Mouse (Mus musculus): Measurements from ENCODE around the gene Zfp689. TPM values are rescaled to one million over a fixed set of nuclear protein-coding genes. Genes with fewer than 3 reads are reported as not detected.
A peak's percentile ranks its signal among the peaks of the same experiment; 100 is the strongest.
"Not testable (repeated sequence)": the region's sequence is repeated elsewhere in the genome, so short reads cannot be mapped to it uniquely, and the experiment has no call there.

Zfp689 gene
- 4.9 and 5.6 TPM in 2 replicates for polyA plus RNA-seq (2012; rRNA removed)

- WGBS = under 1% methylated on average over 54 of the region's 54 CpGs
- TF ChIP-seq POLR2A (IDR thresholded peaks at IDR 0.05; ENCODE audit: borderline replicate concordance, extremely low read depth, low read depth, low read length) (peak; percentile 63; the same call in 1 of the 2 replicates), CTCF (IDR thresholded peaks at IDR 0.05; ENCODE audit: insufficient read depth, low read length) (no peak)
- Histone ChIP-seq H3K4me3 (replicated peaks; ENCODE audit: extremely low read depth, low read depth, low read length) (peak within 1 kb of the TSS; percentile 98), H3K4me1 (ENCODE audit: control insufficient read depth, insufficient read depth, low read length) (peaks cover 8% of the 10 kb centered on the region)
- peak; percentile 90 for DNase-seq
These were observed at the start of gene Zfp689 for GRCm38 (mm10) chr7:127448521-127449300. Gene Zfp689, minus strand, starts transcription at chr7:127449158.

DNA sequence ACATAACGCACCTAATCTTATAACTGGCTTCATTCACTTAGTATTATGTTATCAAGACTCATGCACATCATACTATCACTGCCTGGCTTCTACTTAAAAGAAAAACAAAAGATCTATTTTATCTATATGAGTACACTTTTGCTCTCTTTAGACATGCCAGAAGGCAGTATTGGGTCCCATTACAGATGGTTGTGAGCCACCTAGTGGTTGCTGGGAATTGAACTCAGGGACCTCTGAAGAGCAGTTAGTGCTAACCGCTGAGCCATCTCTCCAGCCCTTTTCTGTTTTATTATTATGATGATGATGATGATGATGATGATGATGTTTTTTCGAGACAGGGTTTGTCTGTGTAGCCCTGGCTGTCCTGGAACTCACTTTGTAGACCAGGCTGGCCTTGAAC lies 49.4 kb upstream of the Zfp689 start:
- WGBS = 45% methylated on average over 3 of the region's 3 CpGs
- DNase-seq = no peak
- no peaks in the 10 kb centered on the region for H3K4me1 ChIP-seq (ENCODE audit: control insufficient read depth, insufficient read depth, low read length)
- no peak overlapping the region for H3K4me3 ChIP-seq (replicated peaks; ENCODE audit: extremely low read depth, low read depth, low read length)
- TF ChIP-seq CTCF (IDR thresholded peaks at IDR 0.05; ENCODE audit: insufficient read depth, low read length) (0 out of 2 replicates have a peak, but pooled peaks have one; percentile 20), POLR2A (IDR thresholded peaks at IDR 0.05; ENCODE audit: borderline replicate concordance, extremely low read depth, low read depth, low read length) (no peak)

DNA sequence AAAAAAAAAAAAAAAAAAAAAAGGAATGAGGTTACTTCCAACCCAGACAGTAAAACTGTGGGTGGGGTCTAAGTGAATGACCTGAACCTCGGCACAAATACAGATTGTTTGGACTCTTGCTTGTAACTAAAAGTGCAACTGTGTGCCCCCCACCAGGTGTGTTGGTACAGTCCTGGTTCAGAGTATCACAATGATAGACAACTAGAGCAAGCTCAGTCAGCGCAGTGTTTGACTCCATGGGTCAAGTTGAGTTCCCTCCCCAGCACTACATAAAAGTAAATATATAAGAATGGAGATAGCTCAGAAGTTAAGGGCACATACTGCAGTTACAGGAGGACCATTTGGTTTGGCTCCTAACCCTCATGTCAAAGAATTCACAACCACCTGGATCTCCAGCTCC lies 48.4 kb upstream of the Zfp689 start:
- WGBS = 64% methylated on average over 2 of the region's 2 CpGs
- Histone ChIP-seq H3K4me1 (ENCODE audit: control insufficient read depth, insufficient read depth, low read length) (no peaks in the 10 kb centered on the region), H3K4me3 (replicated peaks; ENCODE audit: extremely low read depth, low read depth, low read length) (no peak overlapping the region)
- TF ChIP-seq CTCF (IDR thresholded peaks at IDR 0.05; ENCODE audit: insufficient read depth, low read length) = no peak
- no peak for TF ChIP-seq POLR2A (IDR thresholded peaks at IDR 0.05; ENCODE audit: borderline replicate concordance, extremely low read depth, low read depth, low read length)
- DNase-seq = no peak

GRCm38 (mm10) chr7:127494648-127495047 lies 45.7 kb upstream of the Zfp689 start:
- DNase-seq = no peak
- H3K4me1 ChIP-seq (ENCODE audit: control insufficient read depth, insufficient read depth, low read length) = no peaks in the 10 kb centered on the region
- TF ChIP-seq CTCF (IDR thresholded peaks at IDR 0.05; ENCODE audit: insufficient read depth, low read length) (no peak), POLR2A (IDR thresholded peaks at IDR 0.05; ENCODE audit: borderline replicate concordance, extremely low read depth, low read depth, low read length) (no peak)

GRCm38 (mm10) chr7:127491846-127492245 lies 42.9 kb upstream of the Zfp689 start:
- Histone ChIP-seq H3K4me1 (ENCODE audit: control insufficient read depth, insufficient read depth, low read length) (no peaks in the 10 kb centered on the region), H3K4me3 (replicated peaks; ENCODE audit: extremely low read depth, low read depth, low read length) (no peak overlapping the region)
- TF ChIP-seq CTCF (IDR thresholded peaks at IDR 0.05; ENCODE audit: insufficient read depth, low read length) = no peak
- TF ChIP-seq POLR2A (IDR thresholded peaks at IDR 0.05; ENCODE audit: borderline replicate concordance, extremely low read depth, low read depth, low read length) = no peak
- no peak for DNase-seq
- WGBS = 63% methylated on average over 3 of the region's 3 CpGs

More at GRCm38 (mm10) chr7:127494648-127495047, 45.7 kb upstream of the Zfp689 start:
- H3K4me3 ChIP-seq (replicated peaks; ENCODE audit: extremely low read depth, low read depth, low read length) = no peak overlapping the region

- no peak for DNase-seq
- TF ChIP-seq POLR2A (IDR thresholded peaks at IDR 0.05; ENCODE audit: borderline replicate concordance, extremely low read depth, low read depth, low read length) (no peak), CTCF (IDR thresholded peaks at IDR 0.05; ENCODE audit: insufficient read depth, low read length) (no peak)
- WGBS = 97% methylated on average over 7 of the region's 7 CpGs
- H3K4me1 ChIP-seq (ENCODE audit: control insufficient read depth, insufficient read depth, low read length) = no peaks in the 10 kb centered on the region
- no peak overlapping the region for H3K4me3 ChIP-seq (replicated peaks; ENCODE audit: extremely low read depth, low read depth, low read length)
These were observed 41.0 kb upstream of the Zfp689 start for GRCm38 (mm10) chr7:127489982-127490381.

DNA sequence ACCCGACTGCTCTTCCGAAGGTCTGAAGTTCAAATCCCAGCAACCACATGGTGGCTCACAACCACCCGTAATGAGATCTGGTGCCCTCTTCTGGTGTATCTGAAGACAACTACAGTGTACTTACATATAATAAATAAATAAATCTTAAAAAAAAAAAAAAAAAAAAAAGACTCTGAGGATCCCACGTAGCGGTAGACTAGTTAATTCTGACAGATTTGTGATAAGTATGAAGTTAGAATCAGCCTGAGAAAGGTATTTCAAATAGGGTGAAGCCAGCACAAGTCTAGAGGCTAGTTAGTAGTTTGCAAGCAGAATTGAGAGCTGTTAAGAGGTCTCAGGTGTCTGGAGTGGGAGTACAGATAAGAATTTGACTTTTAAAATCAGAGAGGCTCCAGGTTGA lies 39.4 kb upstream of the Zfp689 start:
- 61% methylated on average over 5 of the region's 5 CpGs for WGBS
- not testable (repeated sequence) for DNase-seq; H3K4me1 ChIP-seq (ENCODE audit: control insufficient read depth, insufficient read depth, low read length)

GRCm38 (mm10) chr7:127485416-127485815 lies 36.5 kb upstream of the Zfp689 start:
- peaks cover 4% of the 10 kb centered on the region for H3K4me1 ChIP-seq (ENCODE audit: control insufficient read depth, insufficient read depth, low read length)
- no peak overlapping the region for H3K4me3 ChIP-seq (replicated peaks; ENCODE audit: extremely low read depth, low read depth, low read length)
- 74% methylated on average over 5 of the region's 5 CpGs for WGBS
- no peak for DNase-seq
- TF ChIP-seq CTCF (IDR thresholded peaks at IDR 0.05; ENCODE audit: insufficient read depth, low read length) (no peak), POLR2A (IDR thresholded peaks at IDR 0.05; ENCODE audit: borderline replicate concordance, extremely low read depth, low read depth, low read length) (no peak)

More for the DNA sequence above, 39.4 kb upstream of the Zfp689 start:
- not testable (repeated sequence) for H3K4me3 ChIP-seq (replicated peaks; ENCODE audit: extremely low read depth, low read depth, low read length)

GRCm38 (mm10) chr7:127480321-127480720 lies 31.4 kb upstream of the Zfp689 start:
- no peak for TF ChIP-seq POLR2A (IDR thresholded peaks at IDR 0.05; ENCODE audit: borderline replicate concordance, extremely low read depth, low read depth, low read length)
- TF ChIP-seq CTCF (IDR thresholded peaks at IDR 0.05; ENCODE audit: insufficient read depth, low read length) = no peak
- H3K4me3 ChIP-seq (replicated peaks; ENCODE audit: extremely low read depth, low read depth, low read length) = peak overlapping the region; percentile 1
- no peak for DNase-seq
- H3K4me1 ChIP-seq (ENCODE audit: control insufficient read depth, insufficient read depth, low read length) = peaks cover 4% of the 10 kb centered on the region
- 37% methylated on average over 2 of the region's 2 CpGs for WGBS

Data from lung, adult 2 months (tissue).